In the genomic region with DNA sequence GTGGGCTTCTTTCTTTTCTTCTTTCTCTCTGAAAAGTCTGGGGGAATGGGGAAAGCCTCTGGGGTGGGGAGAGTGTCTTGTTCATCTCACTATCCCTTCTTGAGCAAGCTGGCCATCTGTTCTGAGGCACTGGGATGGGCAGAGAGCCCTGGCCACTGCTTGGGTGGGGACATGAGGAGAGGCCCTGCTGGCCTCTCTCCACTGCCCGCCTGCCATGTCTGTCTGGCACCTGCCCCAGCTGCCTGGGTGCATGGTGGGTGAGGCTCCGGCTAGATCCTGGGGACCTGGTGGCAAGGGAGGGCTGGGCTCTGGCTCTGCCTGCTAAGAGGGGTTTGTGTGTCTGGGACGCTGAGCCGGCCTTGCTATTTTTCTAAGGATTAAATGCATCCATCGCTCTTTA, we compare ENCODE assay signal across 19 mouse cellular contexts.
DNase-seq lines count a peak whose midpoint lies in the region; ATAC-seq lines count a peak whose summit lies in the region.
"Had no signal": no experiment of that assay in that cellular context is flagged by ENCODE, and none has a peak within 500 bp of the region (broad histone marks: within the 10 kb centered on the region; RNA-seq: fewer than 3 reads in every experiment).

No protein-coding gene starts in this region.

- WGBS in forebrain, embryonic 10.5 days: 88% methylated on average over 5 of the region's 5 CpGs
- WGBS in forebrain, embryonic 14.5 days: 80% methylated on average over 5 of the region's 5 CpGs
- 68% methylated on average over 5 of the region's 5 CpGs for WGBS in midbrain, embryonic 12.5 days
- WGBS in midbrain, embryonic 16.5 days: 63% methylated on average over 5 of the region's 5 CpGs
- WGBS in hindbrain, embryonic 16.5 days: 66% methylated on average over 5 of the region's 5 CpGs
- 69% methylated on average over 5 of the region's 5 CpGs for WGBS in intestine, embryonic 16.5 days

- H3K4me2 ChIP-seq in forebrain, embryonic 14.5 days (ENCODE audit: low read length): no peak overlapping the region
- H3K4me2 ChIP-seq in midbrain, embryonic 12.5 days (replicated peaks): no peak overlapping the region
- no peak overlapping the region for H3K4me2 ChIP-seq in midbrain, embryonic 16.5 days (ENCODE audit: low read length)
- H3K4me2 ChIP-seq in hindbrain, embryonic 16.5 days (ENCODE audit: low read length): no peak overlapping the region
- H3K4me2 ChIP-seq in intestine, embryonic 16.5 days (ENCODE audit: low read depth, low read length): no peak overlapping the region
- H3K4me2 ChIP-seq: kidney, embryonic 15.5 days; liver, embryonic 13.5 days; lung, embryonic 15.5 days had no signal

- H3K36me3 ChIP-seq in forebrain, embryonic 10.5 days (replicated peaks): no peaks in the 10 kb centered on the region
- no peaks in the 10 kb centered on the region for H3K36me3 ChIP-seq in forebrain, embryonic 14.5 days (ENCODE audit: control insufficient read depth, insufficient read depth, low read length)
- H3K36me3 ChIP-seq in midbrain, embryonic 12.5 days: no peaks in the 10 kb centered on the region
- H3K36me3 ChIP-seq in midbrain, embryonic 16.5 days (ENCODE audit: control insufficient read depth, insufficient read depth, low read length): no peaks in the 10 kb centered on the region
- no peaks in the 10 kb centered on the region for H3K36me3 ChIP-seq in hindbrain, embryonic 16.5 days (ENCODE audit: control insufficient read depth, insufficient read depth, low read length)
- H3K36me3 ChIP-seq in intestine, embryonic 16.5 days (ENCODE audit: control insufficient read depth, insufficient read depth, low read length): no peaks in the 10 kb centered on the region
- H3K36me3 ChIP-seq: G1E; kidney, embryonic 15.5 days; liver, embryonic 13.5 days; lung, embryonic 15.5 days had no signal

- ATAC-seq in forebrain, embryonic 14.5 days: no peak
- ATAC-seq in midbrain, embryonic 12.5 days (ENCODE audit: low FRiP score, low read depth): no peak
- ATAC-seq in midbrain, embryonic 16.5 days: no peak
- 0 out of 2 replicates have a peak, but pooled peaks have one; percentile 31 for ATAC-seq in hindbrain, embryonic 16.5 days
- ATAC-seq in intestine, embryonic 16.5 days: no peak
- ATAC-seq: CD4-positive, CD25-positive, alpha-beta regulatory T cell, adult 4 months; forebrain, postnatal 0 days; inflammation-experienced regulatory T-cells, adult 6 months had no signal

- H3K9ac ChIP-seq in forebrain, embryonic 14.5 days (ENCODE audit: low read length): no peak overlapping the region
- H3K9ac ChIP-seq in midbrain, embryonic 12.5 days (replicated peaks): no peak overlapping the region
- H3K9ac ChIP-seq in midbrain, embryonic 16.5 days (ENCODE audit: low read depth, low read length): no peak overlapping the region
- no peak overlapping the region for H3K9ac ChIP-seq in hindbrain, embryonic 16.5 days (ENCODE audit: low read depth, low read length)
- no peak overlapping the region for H3K9ac ChIP-seq in intestine, embryonic 16.5 days (ENCODE audit: low read depth, low read length)
- H3K9ac ChIP-seq: forebrain, postnatal 0 days; kidney, embryonic 15.5 days; liver, embryonic 13.5 days; lung, embryonic 15.5 days had no signal

- H3K9me3 ChIP-seq in forebrain, embryonic 10.5 days: no peaks in the 10 kb centered on the region
- H3K9me3 ChIP-seq in forebrain, embryonic 14.5 days (replicated peaks; ENCODE audit: control insufficient read depth, low read length): no peaks in the 10 kb centered on the region
- H3K9me3 ChIP-seq in midbrain, embryonic 12.5 days: no peaks in the 10 kb centered on the region
- H3K9me3 ChIP-seq in midbrain, embryonic 16.5 days (replicated peaks; ENCODE audit: control insufficient read depth, low read length, poor library complexity, severe bottlenecking): no peaks in the 10 kb centered on the region
- no peaks in the 10 kb centered on the region for H3K9me3 ChIP-seq in hindbrain, embryonic 16.5 days (ENCODE audit: control insufficient read depth, low read length)
- no peaks in the 10 kb centered on the region for H3K9me3 ChIP-seq in intestine, embryonic 16.5 days (ENCODE audit: control insufficient read depth, low read length)
- H3K9me3 ChIP-seq: G1E; kidney, embryonic 15.5 days; liver, embryonic 13.5 days; lung, embryonic 15.5 days had no signal

- no peak overlapping the region for H3K4me3 ChIP-seq in forebrain, embryonic 10.5 days
- no peak overlapping the region for H3K4me3 ChIP-seq in forebrain, embryonic 14.5 days (ENCODE audit: low read depth, low read length)
- H3K4me3 ChIP-seq in midbrain, embryonic 12.5 days: no peak overlapping the region
- H3K4me3 ChIP-seq in midbrain, embryonic 16.5 days (ENCODE audit: low read depth, low read length): no peak overlapping the region
- H3K4me3 ChIP-seq in hindbrain, embryonic 16.5 days (ENCODE audit: low read length): no peak overlapping the region
- no peak overlapping the region for H3K4me3 ChIP-seq in intestine, embryonic 16.5 days (ENCODE audit: low read length)
- H3K4me3 ChIP-seq: erythroblast, embryonic 14.5 days; kidney, embryonic 15.5 days; liver, embryonic 13.5 days; lung, embryonic 15.5 days had no signal

- H3K4me1 ChIP-seq in forebrain, embryonic 10.5 days: peaks cover 13% of the 10 kb centered on the region
- H3K4me1 ChIP-seq in forebrain, embryonic 14.5 days (ENCODE audit: control insufficient read depth, insufficient read depth, low read length): no peaks in the 10 kb centered on the region
- peaks cover 14% of the 10 kb centered on the region for H3K4me1 ChIP-seq in midbrain, embryonic 12.5 days
- H3K4me1 ChIP-seq in midbrain, embryonic 16.5 days (ENCODE audit: control insufficient read depth, insufficient read depth, low read length): peaks cover 10% of the 10 kb centered on the region
- peaks cover 8% of the 10 kb centered on the region for H3K4me1 ChIP-seq in hindbrain, embryonic 16.5 days (ENCODE audit: control insufficient read depth, insufficient read depth, low read depth, low read length)
- H3K4me1 ChIP-seq in intestine, embryonic 16.5 days (ENCODE audit: control insufficient read depth, insufficient read depth, low read length): no peaks in the 10 kb centered on the region
- H3K4me1 ChIP-seq: liver, embryonic 13.5 days; lung, embryonic 15.5 days had no signal

- peaks cover 56% of the 10 kb centered on the region for H3K27me3 ChIP-seq in forebrain, embryonic 10.5 days (ENCODE audit: poor library complexity, severe bottlenecking)
- peaks cover 9% of the 10 kb centered on the region for H3K27me3 ChIP-seq in forebrain, embryonic 14.5 days (replicated peaks; ENCODE audit: control insufficient read depth, insufficient read depth, low read length)
- H3K27me3 ChIP-seq in midbrain, embryonic 12.5 days: peaks cover 41% of the 10 kb centered on the region
- H3K27me3 ChIP-seq in midbrain, embryonic 16.5 days (ENCODE audit: control insufficient read depth, insufficient read depth, low read depth, low read length): no peaks in the 10 kb centered on the region
- H3K27me3 ChIP-seq in hindbrain, embryonic 16.5 days (replicated peaks; ENCODE audit: control insufficient read depth, insufficient read depth, low read length): no peaks in the 10 kb centered on the region; the same call in none of the 2 replicates
- peaks cover 10% of the 10 kb centered on the region; the same call in 1 of the 2 replicates for H3K27me3 ChIP-seq in intestine, embryonic 16.5 days (replicated peaks; ENCODE audit: control insufficient read depth, insufficient read depth, low read length)

- H3K27ac ChIP-seq in forebrain, embryonic 10.5 days: peak overlapping the region; percentile 40; the same call in 1 of the 2 replicates
- no peak overlapping the region for H3K27ac ChIP-seq in forebrain, embryonic 14.5 days (ENCODE audit: low read depth, low read length)
- H3K27ac ChIP-seq in midbrain, embryonic 12.5 days (replicated peaks): peak overlapping the region; percentile 43; the same call in 1 of the 2 replicates
- no peak overlapping the region for H3K27ac ChIP-seq in midbrain, embryonic 16.5 days (ENCODE audit: low read length)
- H3K27ac ChIP-seq in hindbrain, embryonic 16.5 days (ENCODE audit: low read depth, low read length): no peak overlapping the region
- H3K27ac ChIP-seq in intestine, embryonic 16.5 days (ENCODE audit: low read length): no peak overlapping the region
- H3K27ac ChIP-seq: kidney, embryonic 15.5 days; liver, embryonic 13.5 days; lung, embryonic 15.5 days had no signal

- no peak for DNase-seq in forebrain, embryonic 10.5 days (ENCODE audit: extremely low spot score, low spot score)
- no peak for DNase-seq in forebrain, embryonic 14.5 days (ENCODE audit: low spot score)
- peak; percentile 75 for DNase-seq in cerebellum, adult 8-10 months
- no peak for DNase-seq in layer of hippocampus, postnatal 25 days (ENCODE audit: extremely low spot score in 1 of 2, low spot score in 1 of 2)
- DNase-seq: forebrain, postnatal 0 days; gastrocnemius, postnatal 36 days; liver, embryonic 13.5 days; right cerebral cortex, postnatal 4 days; thymus, postnatal 4 days had no signal

Comparison
In these comparisons a context has a peak if more than half of its experiments do, and no peak if none do; other contexts are left out.
1. H3K27ac ChIP-seq: peak in forebrain, embryonic 10.5 days (single experiment) and midbrain, embryonic 12.5 days (single experiment); none in forebrain, embryonic 14.5 days (single experiment), midbrain, embryonic 16.5 days (single experiment), hindbrain, embryonic 16.5 days (single experiment) and intestine, embryonic 16.5 days (single experiment).